Mouse (Mus musculus) embryo, embryonic 10 days (tissue): ENCODE data around the gene Akap8l.

ENCODE experiments used
- DNase-seq: peaks from one replicate; pipeline ENCODE4 v3.0.0-alpha.2; 2015; ENCODE audit warnings: low spot score

Gene Akap8l

GRCm38 (mm10) chr17:32317708-32318107 is 32.7 kb downstream of the Akap8l start:
- no peak for DNase-seq

GRCm38 (mm10) chr17:32317032-32317431 is 33.4 kb downstream of the Akap8l start:
- DNase-seq = no peak

GRCm38 (mm10) chr17:32315560-32315959 is 34.8 kb downstream of the Akap8l start:
- DNase-seq = no peak

GRCm38 (mm10) chr17:32313892-32314291 is 36.5 kb downstream of the Akap8l start:
- DNase-seq = no peak

GRCm38 (mm10) chr17:32312801-32313200 is 37.6 kb downstream of the Akap8l start:
- no peak for DNase-seq

- DNase-seq = no peak
Observed at GRCm38 (mm10) chr17:32307963-32308362, 42.4 kb downstream of the Akap8l start.

GRCm38 (mm10) chr17:32298125-32298524 is 52.3 kb downstream of the Akap8l start:
- DNase-seq = no peak

GRCm38 (mm10) chr17:32295901-32296300 is 54.5 kb downstream of the Akap8l start:
- no peak for DNase-seq

GRCm38 (mm10) chr17:32295160-32295559 is 55.2 kb downstream of the Akap8l start:
- DNase-seq = no peak

- DNase-seq = no peak
Observed at GRCm38 (mm10) chr17:32285138-32285670, 65.2 kb downstream of the Akap8l start.

GRCm38 (mm10) chr17:32284262-32285137 is 65.9 kb downstream of the Akap8l start, which contains the start of gene Brd4:
Gene Brd4 (minus strand): TSS chr17:32284722.
- DNase-seq = peak; percentile 97

GRCm38 (mm10) chr17:32283771-32284221 is 66.6 kb downstream of the Akap8l start:
- peak; percentile 73 for DNase-seq

- DNase-seq = peak; percentile 30
Observed at GRCm38 (mm10) chr17:32283341-32283740, 67.1 kb downstream of the Akap8l start.

GRCm38 (mm10) chr17:32281611-32282310 is 68.6 kb downstream of the Akap8l start:
- DNase-seq = no peak

- DNase-seq = no peak
Observed at GRCm38 (mm10) chr17:32281126-32281525, 69.3 kb downstream of the Akap8l start.

GRCm38 (mm10) chr17:32280575-32280974 is 69.8 kb downstream of the Akap8l start:
- no peak for DNase-seq

GRCm38 (mm10) chr17:32277201-32277600 is 73.2 kb downstream of the Akap8l start:
- no peak for DNase-seq

GRCm38 (mm10) chr17:32275568-32275967 is 74.8 kb downstream of the Akap8l start:
- DNase-seq = no peak
